Mouse (Mus musculus) stomach, embryonic 16.5 days (tissue): ENCODE results near the gene Trio. TPM values are rescaled to one million over a fixed set of nuclear protein-coding genes. Genes with fewer than 3 reads are reported as not detected.
A peak's percentile ranks its signal among the peaks of the same experiment; 100 is the strongest.
"Not testable (repeated sequence)": the region's sequence is repeated elsewhere in the genome, so short reads cannot be mapped to it uniquely, and the experiment has no call there.

Experiments used
- ATAC-seq: fragments of 200-750 bp; cut with Nextera tagmentation; 2 replicates; pipeline ENCODE4 v1.8.0; 2017; ENCODE audit warnings: moderate number of reproducible peaks, moderate TSS enrichment; ENCODE audit not compliant: insufficient read depth, low FRiP score
- H3K27ac ChIP-seq: fragments of 300-500 bp; sonication (generic); 2 replicates; pipeline ENCODE4 v1.5.1; 2014; ENCODE audit warnings: low read length
- H3K27me3 ChIP-seq: fragments of 300-500 bp; sonication (generic); 2 replicates; pipeline ENCODE4 v1.6.1; 2014; ENCODE audit warnings: low read length, control low read depth, mixed read lengths; ENCODE audit not compliant: control insufficient read depth, insufficient read depth
- H3K36me3 ChIP-seq: fragments of 300-500 bp; sonication (generic); 2 replicates; pipeline ENCODE4 v1.6.1; 2014; ENCODE audit warnings: low read length; ENCODE audit not compliant: control insufficient read depth, insufficient read depth
- H3K4me1 ChIP-seq: fragments of 300-500 bp; sonication (generic); 2 replicates; pipeline ENCODE4 v1.6.1; 2014; ENCODE audit warnings: low read length, control low read depth, mixed read lengths; ENCODE audit not compliant: control insufficient read depth, insufficient read depth
- H3K4me2 ChIP-seq: fragments of 300-500 bp; sonication (generic); 2 replicates; pipeline ENCODE4 v1.6.1; 2014; ENCODE audit warnings: low read depth, low read length, mixed read lengths
- H3K4me3 ChIP-seq: fragments of 300-500 bp; sonication (generic); replicated peaks from 2 replicates; pipeline ENCODE4 v1.5.1; 2014; ENCODE audit warnings: mild to moderate bottlenecking, low read length
- H3K9ac ChIP-seq: fragments of 300-500 bp; sonication (generic); 2 replicates; pipeline ENCODE4 v1.6.1; 2014; ENCODE audit warnings: low read length
- H3K9me3 ChIP-seq: fragments of 300-500 bp; sonication (generic); replicated peaks from 2 replicates; pipeline ENCODE4 v1.6.1; 2016; ENCODE audit warnings: low read length, control low read depth; ENCODE audit not compliant: control insufficient read depth
- WGBS: fragments of 180-500 bp; shearing (Covaris S2); extraction: QIAGEN DNeasy Blood & Tissue Kit; methylation state at CpG from one replicate; pipeline ENCODE4 v1.1.7; 2014; 5-methylcytosine and 5-hydroxymethylcytosine counted together
- polyA plus RNA-seq: library from polyadenylated mRNA; unstranded; fragments of >200 nt; fragmentation: Nextera tagmentation; extraction: Ambion mirVana; gene quantifications from 2 replicates; pipeline ENCODE4 v1.2.1, GENCODE M21; 2015

Trio gene
- polyA plus RNA-seq, 1 experiment from 2014 or later, result 22.9 TPM

GRCm38 (mm10) chr15:27831646-27832045 is 194.0 kb downstream of the Trio start:
- Histone ChIP-seq H3K4me1 (no peaks in the 10 kb centered on the region), H3K4me2 (no peak overlapping the region), H3K27me3 (no peaks in the 10 kb centered on the region), H3K9ac (no peak overlapping the region), H3K27ac (no peak overlapping the region), H3K9me3 (no peaks in the 10 kb centered on the region), H3K36me3 (0 out of 2 replicates have a peak, but pooled peaks cover 9% of the 10 kb centered on the region), H3K4me3 (no peak overlapping the region)
- WGBS, result 88% methylated on average over 6 of the region's 6 CpGs
- no peak for ATAC-seq

- not testable (repeated sequence) for H3K4me1 ChIP-seq, H3K9ac ChIP-seq, H3K4me2 ChIP-seq, H3K27me3 ChIP-seq, H3K27ac ChIP-seq, H3K4me3 ChIP-seq, ATAC-seq, H3K9me3 ChIP-seq
- peaks cover 14% of the 10 kb centered on the region; the same call in 1 of the 2 replicates for H3K36me3 ChIP-seq
- WGBS, result 84% methylated on average over 3 of the region's 3 CpGs
Measured at GRCm38 (mm10) chr15:27827871-27828270, 197.8 kb downstream of the Trio start.

GRCm38 (mm10) chr15:27826886-27827285 is 198.8 kb downstream of the Trio start:
- 92% methylated on average over 4 of the region's 4 CpGs for WGBS
- Histone ChIP-seq H3K4me2 (no peak overlapping the region), H3K4me3 (no peak overlapping the region), H3K9me3 (no peaks in the 10 kb centered on the region), H3K4me1 (no peaks in the 10 kb centered on the region), H3K27ac (no peak overlapping the region), H3K27me3 (no peaks in the 10 kb centered on the region), H3K36me3 (peaks cover 10% of the 10 kb centered on the region; the same call in 1 of the 2 replicates), H3K9ac (no peak overlapping the region)
- ATAC-seq, result no peak

GRCm38 (mm10) chr15:27826048-27826637 is 199.5 kb downstream of the Trio start:
- H3K9ac ChIP-seq, result no peak overlapping the region
- no peak overlapping the region for H3K4me2 ChIP-seq
- no peaks in the 10 kb centered on the region for H3K4me1 ChIP-seq
- no peaks in the 10 kb centered on the region for H3K27me3 ChIP-seq
- WGBS, result 77% methylated on average over 4 of the region's 4 CpGs
- H3K9me3 ChIP-seq, result no peaks in the 10 kb centered on the region
- H3K36me3 ChIP-seq, result peaks cover 15% of the 10 kb centered on the region; the same call in 1 of the 2 replicates
- no peak for ATAC-seq
- H3K4me3 ChIP-seq, result no peak overlapping the region
- no peak overlapping the region for H3K27ac ChIP-seq

GRCm38 (mm10) chr15:27825390-27825789 is 200.3 kb downstream of the Trio start:
- Histone ChIP-seq H3K9me3 (no peaks in the 10 kb centered on the region), H3K27me3 (no peaks in the 10 kb centered on the region), H3K36me3 (peaks cover 15% of the 10 kb centered on the region; the same call in 1 of the 2 replicates), H3K27ac (no peak overlapping the region), H3K4me1 (no peaks in the 10 kb centered on the region), H3K4me2 (no peak overlapping the region), H3K9ac (no peak overlapping the region), H3K4me3 (no peak overlapping the region)
- no peak for ATAC-seq
- 93% methylated on average over 12 of the region's 12 CpGs for WGBS

- Histone ChIP-seq H3K4me1 (no peaks in the 10 kb centered on the region), H3K36me3 (peaks cover 15% of the 10 kb centered on the region; the same call in 1 of the 2 replicates), H3K9me3 (no peaks in the 10 kb centered on the region), H3K4me2 (no peak overlapping the region), H3K9ac (no peak overlapping the region), H3K27me3 (no peaks in the 10 kb centered on the region), H3K4me3 (no peak overlapping the region), H3K27ac (no peak overlapping the region)
- ATAC-seq, result no peak
- WGBS, result 82% methylated on average over 4 of the region's 4 CpGs
Measured at GRCm38 (mm10) chr15:27823581-27823980, 202.1 kb downstream of the Trio start.

- H3K4me1 ChIP-seq, result no peaks in the 10 kb centered on the region
- no peak overlapping the region for H3K4me2 ChIP-seq
- no peak overlapping the region for H3K27ac ChIP-seq
- no peak overlapping the region for H3K9ac ChIP-seq
- no peaks in the 10 kb centered on the region for H3K9me3 ChIP-seq
- 96% methylated on average over 4 of the region's 4 CpGs for WGBS
- H3K27me3 ChIP-seq, result no peaks in the 10 kb centered on the region
- H3K4me3 ChIP-seq, result no peak overlapping the region
- peak; percentile 13; the same call in 1 of the 2 replicates for ATAC-seq
- peaks cover 12% of the 10 kb centered on the region for H3K36me3 ChIP-seq
Measured at GRCm38 (mm10) chr15:27822461-27822860, 203.2 kb downstream of the Trio start.

GRCm38 (mm10) chr15:27821651-27822364 is 203.8 kb downstream of the Trio start:
- H3K4me3 ChIP-seq, result no peak overlapping the region
- no peak for ATAC-seq
- H3K27ac ChIP-seq, result no peak overlapping the region
- no peaks in the 10 kb centered on the region for H3K27me3 ChIP-seq
- no peaks in the 10 kb centered on the region for H3K4me1 ChIP-seq
- 84% methylated on average over 11 of the region's 11 CpGs for WGBS
- H3K4me2 ChIP-seq, result no peak overlapping the region
- no peak overlapping the region for H3K9ac ChIP-seq
- peaks cover 17% of the 10 kb centered on the region for H3K36me3 ChIP-seq
- no peaks in the 10 kb centered on the region for H3K9me3 ChIP-seq

- 76% methylated on average over 10 of the region's 10 CpGs for WGBS
- peaks cover 34% of the 10 kb centered on the region for H3K36me3 ChIP-seq
Measured at GRCm38 (mm10) chr15:27817096-27817495, 208.6 kb downstream of the Trio start.

More at GRCm38 (mm10) chr15:27817096-27817495, 208.6 kb downstream of the Trio start:
- peaks cover 3% of the 10 kb centered on the region; the same call in 1 of the 2 replicates for H3K4me1 ChIP-seq
- H3K9ac ChIP-seq, result no peak overlapping the region
- no peak overlapping the region for H3K4me3 ChIP-seq
- no peaks in the 10 kb centered on the region for H3K27me3 ChIP-seq
- H3K4me2 ChIP-seq, result no peak overlapping the region
- no peak overlapping the region for H3K27ac ChIP-seq
- ATAC-seq, result no peak
- no peaks in the 10 kb centered on the region for H3K9me3 ChIP-seq
